Mouse (Mus musculus): ENCODE measurements around the gene Nol11.

GRCm38 (mm10) chr11:107233252-107233890 is 44.2 kb upstream of the Nol11 start:
- TF ChIP-seq ZC3H11A (IDR thresholded peaks at IDR 0.05; ENCODE audit: borderline replicate concordance, low read depth, low read length) (no peak), MAFK (IDR thresholded peaks at IDR 0.05; ENCODE audit: insufficient read depth, low read depth, low read length) (no peak)

Measured in ES-E14 (cell line).